Mouse (Mus musculus): ENCODE data around the gene Cdkal1. TPM values are rescaled to one million over a fixed set of nuclear protein-coding genes. Genes with fewer than 3 reads are reported as not detected.

The Cdkal1 gene
- polyA plus RNA-seq, 1 experiment from 2014 or later: 8.7 TPM

DNA sequence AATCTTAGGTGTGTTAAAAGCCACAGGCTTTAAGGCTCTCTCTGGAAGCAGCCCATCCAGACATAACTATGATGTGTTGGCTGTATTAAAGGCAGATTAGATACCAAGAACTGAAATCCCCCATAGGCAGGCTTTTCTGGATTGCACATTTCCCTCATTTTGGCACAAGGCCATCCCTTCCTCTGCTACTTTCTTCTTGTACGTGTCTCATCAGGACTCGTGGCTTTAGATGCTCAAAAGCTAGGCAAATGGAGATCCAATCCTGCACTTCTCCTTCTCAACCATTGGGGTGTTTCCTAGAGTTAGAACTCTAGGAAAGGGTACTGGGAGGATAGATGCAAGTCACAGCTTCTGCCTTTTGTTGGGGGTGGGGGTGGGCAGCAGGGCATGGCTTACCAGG lies 535.1 kb downstream of the Cdkal1 start:
- Histone ChIP-seq H3K36me3 (replicated peaks; ENCODE audit: insufficient read depth, low read length) (no peaks in the 10 kb centered on the region), H3K4me3 (ENCODE audit: low read depth, low read length) (no peak overlapping the region), H3K27me3 (ENCODE audit: insufficient read depth, low read length) (no peaks in the 10 kb centered on the region), H3K9ac (replicated peaks) (no peak overlapping the region), H3K4me2 (ENCODE audit: low read depth, low read length) (no peak overlapping the region), H3K27ac (ENCODE audit: low read depth) (no peak overlapping the region), H3K9me3 (ENCODE audit: low read length) (no peaks in the 10 kb centered on the region), H3K4me1 (ENCODE audit: insufficient read depth) (no peaks in the 10 kb centered on the region)
- ATAC-seq (no peak), DNase-seq (no peak)
- TF ChIP-seq CTCF (IDR thresholded peaks at IDR 0.05; ENCODE audit: low read depth) (no peak), EP300 (IDR thresholded peaks at IDR 0.05; ENCODE audit: low read depth) (no peak)
- 40% methylated on average over 2 of the region's 2 CpGs for WGBS (ENCODE audit: insufficient replicate concordance)

DNA sequence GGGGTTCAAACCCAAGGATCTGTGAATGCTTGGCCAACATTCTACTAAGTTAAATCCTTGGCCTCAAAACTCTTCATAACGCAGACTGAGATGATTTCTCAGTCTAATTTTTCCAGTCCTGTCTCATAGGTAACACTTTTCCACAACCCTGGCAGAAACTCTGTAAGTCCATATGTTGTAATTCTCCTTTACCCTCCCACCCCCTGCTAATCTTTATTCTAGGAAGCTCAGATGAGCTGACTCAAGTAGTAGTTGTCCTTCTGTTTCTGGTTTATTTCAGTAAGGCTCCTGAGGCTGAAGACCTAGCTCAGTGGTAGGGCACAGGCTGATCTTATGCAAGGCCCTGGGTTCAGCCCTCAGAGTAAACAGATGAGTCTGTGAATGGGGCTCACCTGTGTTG lies 537.8 kb downstream of the Cdkal1 start:
- 93% methylated on average over 1 of the region's 1 CpGs for WGBS (ENCODE audit: insufficient replicate concordance)
- Histone ChIP-seq H3K9me3 (ENCODE audit: low read length) (no peaks in the 10 kb centered on the region), H3K36me3 (replicated peaks; ENCODE audit: insufficient read depth, low read length) (no peaks in the 10 kb centered on the region), H3K27me3 (ENCODE audit: insufficient read depth, low read length) (no peaks in the 10 kb centered on the region), H3K4me3 (ENCODE audit: low read depth, low read length) (no peak overlapping the region), H3K9ac (replicated peaks) (no peak overlapping the region), H3K4me2 (ENCODE audit: low read depth, low read length) (no peak overlapping the region), H3K27ac (ENCODE audit: low read depth) (no peak overlapping the region), H3K4me1 (ENCODE audit: insufficient read depth) (no peaks in the 10 kb centered on the region)
- no peak for TF ChIP-seq EP300 (IDR thresholded peaks at IDR 0.05; ENCODE audit: low read depth)
- TF ChIP-seq CTCF (IDR thresholded peaks at IDR 0.05; ENCODE audit: low read depth): no peak
- DNase-seq (no peak), ATAC-seq (no peak)

DNA sequence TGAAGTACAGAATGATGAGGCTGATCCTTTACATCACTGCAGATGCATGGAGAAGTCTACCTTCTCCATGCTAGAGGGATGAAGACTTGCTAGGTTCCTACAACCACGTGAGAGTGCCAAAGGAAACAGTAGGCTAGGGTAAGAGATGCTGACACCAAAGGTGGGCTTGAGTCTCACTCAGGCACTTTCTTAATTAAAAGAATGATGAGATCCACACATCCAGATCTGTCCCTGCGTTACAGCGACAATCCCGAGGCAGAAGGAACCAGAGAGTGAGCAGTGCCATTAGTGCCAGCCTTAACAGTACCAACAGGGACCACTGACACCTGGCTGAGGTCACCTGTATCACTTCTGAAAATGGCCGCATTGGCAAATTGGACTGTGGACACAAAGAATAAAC lies 539.2 kb downstream of the Cdkal1 start:
- Histone ChIP-seq H3K4me3 (ENCODE audit: low read depth, low read length) (no peak overlapping the region), H3K4me1 (ENCODE audit: insufficient read depth) (no peaks in the 10 kb centered on the region), H3K4me2 (ENCODE audit: low read depth, low read length) (no peak overlapping the region), H3K9me3 (ENCODE audit: low read length) (no peaks in the 10 kb centered on the region), H3K27ac (ENCODE audit: low read depth) (no peak overlapping the region), H3K36me3 (replicated peaks; ENCODE audit: insufficient read depth, low read length) (no peaks in the 10 kb centered on the region), H3K9ac (replicated peaks) (no peak overlapping the region), H3K27me3 (ENCODE audit: insufficient read depth, low read length) (no peaks in the 10 kb centered on the region)
- DNase-seq: no peak
- TF ChIP-seq CTCF (IDR thresholded peaks at IDR 0.05; ENCODE audit: low read depth): no peak
- no peak for TF ChIP-seq EP300 (IDR thresholded peaks at IDR 0.05; ENCODE audit: low read depth)
- WGBS (ENCODE audit: insufficient replicate concordance): 80% methylated on average over 5 of the region's 5 CpGs
- no peak for ATAC-seq

DNA sequence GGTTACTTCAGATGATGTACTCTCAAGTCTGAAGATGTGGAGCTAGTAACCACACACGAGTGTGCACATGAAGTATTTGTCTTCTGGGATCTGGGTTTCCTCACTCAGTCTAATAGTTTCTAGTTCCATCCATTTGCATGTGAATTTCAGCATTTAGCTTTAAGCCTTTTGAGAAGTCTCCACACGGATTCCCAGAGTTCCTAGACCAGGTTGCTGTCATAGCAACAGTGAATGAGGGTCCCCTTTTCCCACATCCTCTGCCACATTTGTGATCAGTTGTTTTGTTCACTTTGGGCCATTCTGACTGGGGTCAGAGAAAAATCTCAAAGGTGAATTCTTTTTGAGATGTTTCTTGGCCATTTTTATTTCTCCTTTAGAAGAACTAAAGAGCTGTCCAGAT lies 543.4 kb downstream of the Cdkal1 start:
- WGBS (ENCODE audit: insufficient replicate concordance): 60% methylated on average over 2 of the region's 2 CpGs
- H3K4me1 ChIP-seq (ENCODE audit: insufficient read depth): no peaks in the 10 kb centered on the region

DNA sequence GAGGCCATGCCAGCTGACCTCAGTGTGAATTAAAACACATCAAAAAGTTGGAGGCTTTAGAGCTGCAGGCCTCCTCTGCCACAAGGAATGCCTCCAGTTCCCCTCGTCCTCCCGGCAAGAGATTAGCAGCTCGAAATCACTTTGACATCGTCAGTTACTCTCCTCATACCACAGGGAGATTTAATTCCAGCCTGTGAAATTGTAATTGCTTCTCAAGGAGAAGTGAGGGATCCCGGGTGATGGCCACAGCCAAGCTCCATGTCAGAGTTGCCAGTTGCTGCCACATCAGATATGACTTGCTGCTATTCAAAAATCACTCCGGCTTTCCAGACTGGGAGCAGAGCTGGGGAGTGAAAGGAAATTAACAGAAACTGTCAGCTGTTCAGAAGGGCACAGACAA lies 548.1 kb downstream of the Cdkal1 start:
- TF ChIP-seq EP300 (IDR thresholded peaks at IDR 0.05; ENCODE audit: low read depth) (no peak), CTCF (IDR thresholded peaks at IDR 0.05; ENCODE audit: low read depth) (no peak)
- Histone ChIP-seq H3K9me3 (ENCODE audit: low read length) (no peaks in the 10 kb centered on the region), H3K9ac (replicated peaks) (no peak overlapping the region), H3K27me3 (ENCODE audit: insufficient read depth, low read length) (no peaks in the 10 kb centered on the region), H3K4me3 (ENCODE audit: low read depth, low read length) (no peak overlapping the region), H3K27ac (ENCODE audit: low read depth) (no peak overlapping the region), H3K36me3 (replicated peaks; ENCODE audit: insufficient read depth, low read length) (no peaks in the 10 kb centered on the region), H3K4me1 (ENCODE audit: insufficient read depth) (no peaks in the 10 kb centered on the region), H3K4me2 (ENCODE audit: low read depth, low read length) (no peak overlapping the region)
- WGBS (ENCODE audit: insufficient replicate concordance): 48% methylated on average over 6 of the region's 6 CpGs
- ATAC-seq (no peak), DNase-seq (no peak)

More for the DNA sequence above, 543.4 kb downstream of the Cdkal1 start:
- TF ChIP-seq EP300 (IDR thresholded peaks at IDR 0.05; ENCODE audit: low read depth): no peak
- TF ChIP-seq CTCF (IDR thresholded peaks at IDR 0.05; ENCODE audit: low read depth): no peak
- DNase-seq: no peak
- H3K27ac ChIP-seq (ENCODE audit: low read depth): no peak overlapping the region
- no peak overlapping the region for H3K4me2 ChIP-seq (ENCODE audit: low read depth, low read length)
- H3K4me3 ChIP-seq (ENCODE audit: low read depth, low read length): no peak overlapping the region
- no peak for ATAC-seq
- H3K9me3 ChIP-seq (ENCODE audit: low read length): no peaks in the 10 kb centered on the region
- H3K9ac ChIP-seq (replicated peaks): no peak overlapping the region
- H3K36me3 ChIP-seq (replicated peaks; ENCODE audit: insufficient read depth, low read length): no peaks in the 10 kb centered on the region
- no peaks in the 10 kb centered on the region for H3K27me3 ChIP-seq (ENCODE audit: insufficient read depth, low read length)

DNA sequence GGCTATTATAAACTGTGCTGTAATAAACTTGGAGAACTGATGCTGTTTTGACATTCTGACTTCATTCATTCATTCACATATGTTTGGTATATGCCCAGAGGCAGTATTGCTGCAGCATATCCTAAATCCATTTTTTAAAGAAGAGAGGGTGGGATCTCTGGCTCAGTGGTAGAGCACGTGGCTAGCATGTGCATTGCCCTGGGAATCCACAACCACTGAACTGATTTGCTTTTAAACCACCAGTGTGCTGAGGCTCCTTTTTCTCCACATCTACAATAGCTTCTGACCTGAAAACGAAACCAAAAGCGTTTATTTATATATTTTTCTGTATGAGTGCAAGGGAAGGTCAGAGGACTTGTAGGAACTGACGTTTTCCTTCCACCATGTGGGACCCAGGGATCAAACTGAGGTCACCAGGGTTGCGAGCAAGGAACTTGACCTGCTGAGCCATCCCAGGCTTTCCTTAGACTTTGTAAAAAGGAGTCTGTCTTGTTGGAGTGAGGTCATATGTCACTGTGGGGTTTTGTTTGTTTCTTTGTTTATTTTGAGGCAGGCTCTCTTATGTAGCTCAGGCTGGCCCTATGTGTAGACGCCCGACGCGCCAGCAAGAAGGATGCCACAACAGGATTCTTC lies 562.8 kb downstream of the Cdkal1 start:
- Histone ChIP-seq H3K36me3 (replicated peaks; ENCODE audit: insufficient read depth, low read length) (no peaks in the 10 kb centered on the region), H3K9me3 (ENCODE audit: low read length) (no peaks in the 10 kb centered on the region), H3K4me2 (ENCODE audit: low read depth, low read length) (no peak overlapping the region), H3K27me3 (ENCODE audit: insufficient read depth, low read length) (no peaks in the 10 kb centered on the region), H3K4me1 (ENCODE audit: insufficient read depth) (no peaks in the 10 kb centered on the region), H3K9ac (replicated peaks) (no peak overlapping the region), H3K4me3 (ENCODE audit: low read depth, low read length) (no peak overlapping the region), H3K27ac (ENCODE audit: low read depth) (no peak overlapping the region)
- TF ChIP-seq CTCF (IDR thresholded peaks at IDR 0.05; ENCODE audit: low read depth) (no peak), EP300 (IDR thresholded peaks at IDR 0.05; ENCODE audit: low read depth) (no peak)
- ATAC-seq (no peak), DNase-seq (no peak)
- WGBS (ENCODE audit: insufficient replicate concordance): 74% methylated on average over 9 of the region's 9 CpGs

DNA sequence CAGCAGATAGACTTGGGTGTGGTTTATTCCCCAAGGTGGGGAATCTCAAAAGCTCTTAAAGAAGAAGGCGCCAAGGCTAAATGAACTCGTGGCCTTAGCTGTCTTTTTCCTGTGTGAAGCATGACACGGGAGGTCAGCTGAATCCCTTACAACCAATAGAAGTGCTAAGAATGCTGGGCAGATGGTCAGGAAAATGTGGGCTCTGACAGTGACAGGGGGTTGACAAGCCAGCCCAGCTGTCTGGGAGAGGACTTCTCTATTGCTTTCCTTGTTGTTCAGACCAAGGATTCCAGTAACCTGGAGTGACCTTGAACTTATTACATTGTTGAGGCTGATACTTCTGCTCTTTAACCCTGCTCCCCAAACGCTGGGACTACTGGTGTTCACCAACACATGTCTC lies 564.9 kb downstream of the Cdkal1 start:
- Histone ChIP-seq H3K27ac (ENCODE audit: low read depth) (no peak overlapping the region), H3K9ac (replicated peaks) (no peak overlapping the region), H3K36me3 (replicated peaks; ENCODE audit: insufficient read depth, low read length) (no peaks in the 10 kb centered on the region), H3K4me1 (ENCODE audit: insufficient read depth) (no peaks in the 10 kb centered on the region), H3K27me3 (ENCODE audit: insufficient read depth, low read length) (no peaks in the 10 kb centered on the region), H3K4me3 (ENCODE audit: low read depth, low read length) (no peak overlapping the region), H3K9me3 (ENCODE audit: low read length) (no peaks in the 10 kb centered on the region), H3K4me2 (ENCODE audit: low read depth, low read length) (no peak overlapping the region)
- no peak for ATAC-seq
- WGBS (ENCODE audit: insufficient replicate concordance): 46% methylated on average over 4 of the region's 4 CpGs
- no peak for DNase-seq
- TF ChIP-seq CTCF (IDR thresholded peaks at IDR 0.05; ENCODE audit: low read depth) (no peak), EP300 (IDR thresholded peaks at IDR 0.05; ENCODE audit: low read depth) (no peak)

All from liver, postnatal 0 days (tissue).